Mouse (Mus musculus): ENCODE measurements around the gene Ankdd1b. TPM values are rescaled to one million over a fixed set of nuclear protein-coding genes. Genes with fewer than 3 reads are reported as not detected.

Ankdd1b gene
- total RNA-seq, 2 experiments from 2014 or later, result 0.31 to 0.56 TPM

- no peak for DNase-seq (ENCODE audit: low spot score in 2 of 2)
These were observed 56.6 kb downstream of the Ankdd1b start for GRCm38 (mm10) chr13:96414384-96414783.

- no peak for DNase-seq (ENCODE audit: low spot score in 2 of 2)
These were observed 62.2 kb downstream of the Ankdd1b start for GRCm38 (mm10) chr13:96408786-96409185.

DNA sequence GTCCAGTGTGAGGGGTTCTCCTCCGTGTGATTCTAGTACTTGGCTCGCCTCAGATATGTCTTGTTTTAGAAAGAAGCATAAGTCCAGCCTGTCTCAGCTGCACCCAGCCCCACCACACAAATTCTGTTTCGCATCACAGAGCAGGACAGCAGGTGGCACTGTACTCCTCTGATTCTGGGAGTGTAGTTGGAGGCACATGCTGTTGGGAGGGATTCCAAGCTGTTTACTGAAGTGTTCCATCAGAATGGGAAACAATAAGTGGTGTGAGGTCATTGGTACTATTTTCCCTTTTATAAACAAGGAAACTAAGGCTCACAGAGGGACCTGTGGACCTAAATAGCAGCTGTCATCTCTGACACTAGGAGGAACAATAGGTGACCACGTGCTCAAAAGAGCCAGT lies 64.0 kb downstream of the Ankdd1b start:
- no peak for DNase-seq (ENCODE audit: low spot score in 2 of 2)

GRCm38 (mm10) chr13:96405518-96405917 lies 65.5 kb downstream of the Ankdd1b start:
- no peak for DNase-seq (ENCODE audit: low spot score in 2 of 2)

DNA sequence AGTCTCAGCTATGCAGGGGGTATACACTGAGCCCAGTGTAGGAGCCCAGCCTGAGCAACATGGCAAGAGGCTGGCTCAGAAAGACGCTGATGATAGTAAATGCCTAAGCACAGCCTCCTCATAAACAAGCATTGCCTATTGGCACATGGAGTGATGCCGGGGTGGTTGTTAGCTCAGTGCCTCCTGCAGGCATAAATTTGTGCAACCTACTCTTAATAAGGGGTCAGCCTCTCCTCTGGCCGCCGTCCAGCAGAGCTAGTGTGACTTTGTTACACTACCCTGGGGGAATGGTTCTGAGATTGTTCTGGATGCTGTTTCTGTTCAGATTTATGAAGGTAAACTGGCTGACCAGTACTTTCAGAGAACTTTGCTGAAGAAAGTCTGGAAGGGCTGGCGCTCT lies 69.7 kb downstream of the Ankdd1b start:
- DNase-seq (ENCODE audit: low spot score in 2 of 2), result no peak

DNA sequence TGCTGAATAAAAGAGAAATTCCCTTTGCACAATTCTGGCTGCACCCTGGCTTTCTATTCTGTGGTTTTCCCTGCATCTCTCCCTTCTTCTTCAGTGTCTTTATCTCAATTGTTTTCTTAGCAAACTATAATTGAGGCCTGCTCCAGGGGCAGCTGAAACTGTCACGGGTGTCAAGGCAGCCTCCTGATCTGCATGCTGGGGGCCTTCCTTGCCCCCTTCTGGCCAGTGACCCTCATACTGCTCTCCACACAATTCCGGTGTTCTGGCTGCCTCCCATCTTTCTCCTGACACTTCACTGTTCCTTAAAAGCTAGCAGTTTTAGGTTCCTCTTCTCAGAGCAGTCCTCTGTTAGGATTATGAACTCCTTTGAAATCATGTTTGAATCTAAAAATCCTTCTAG lies 81.7 kb downstream of the Ankdd1b start:
- no peak for DNase-seq (ENCODE audit: low spot score in 2 of 2)

DNA sequence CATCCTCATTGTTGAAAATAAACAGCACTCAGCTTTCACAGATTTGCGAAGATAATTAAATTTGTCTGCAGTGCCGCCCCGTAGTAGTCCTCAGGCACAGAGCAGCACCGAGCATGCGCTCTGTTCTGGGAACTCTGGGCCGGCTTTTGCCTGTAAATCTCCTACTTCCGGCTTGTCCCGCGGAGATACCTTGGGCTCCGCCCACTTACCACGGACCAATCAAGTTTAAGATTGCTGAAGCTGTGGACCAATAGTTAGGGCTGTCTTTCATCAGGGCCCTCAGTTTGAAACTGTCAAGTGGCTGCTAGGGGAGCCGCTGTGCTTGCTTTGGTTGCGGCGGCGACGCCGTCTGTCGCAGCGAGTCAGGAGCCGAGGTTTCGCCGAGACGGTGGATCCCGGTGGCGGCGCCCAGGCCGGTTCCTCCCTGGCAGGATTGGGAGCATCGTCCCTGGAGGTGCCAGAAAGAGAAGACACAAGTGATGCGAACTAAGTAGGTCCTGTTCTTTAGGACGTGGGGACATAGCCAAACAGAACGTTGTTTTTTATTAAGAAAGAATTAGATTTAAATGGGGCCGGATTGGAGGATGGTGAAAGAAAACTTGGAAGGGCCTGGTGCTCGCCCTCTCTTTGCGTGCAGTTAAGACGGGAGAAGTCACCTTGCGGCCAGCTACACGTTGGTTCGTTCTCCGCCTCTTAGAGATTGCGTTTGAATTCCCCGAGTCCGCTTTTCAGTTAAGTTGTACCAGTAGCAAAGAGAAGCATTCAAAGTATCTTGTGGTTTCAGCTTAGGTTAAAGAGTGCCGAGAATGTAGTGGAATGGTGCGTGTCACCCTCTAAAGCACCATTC lies 82.7 kb downstream of the Ankdd1b start, which contains the start of gene Poc5:
Poc5 (plus strand) TSS at position 253 of the 847 bp plus-strand sequence.
- DNase-seq (ENCODE audit: low spot score in 2 of 2), result peak; percentile 90 to 97

- no peak for DNase-seq (ENCODE audit: low spot score in 2 of 2)
These were observed 93.1 kb downstream of the Ankdd1b start for GRCm38 (mm10) chr13:96377883-96378282.

DNA sequence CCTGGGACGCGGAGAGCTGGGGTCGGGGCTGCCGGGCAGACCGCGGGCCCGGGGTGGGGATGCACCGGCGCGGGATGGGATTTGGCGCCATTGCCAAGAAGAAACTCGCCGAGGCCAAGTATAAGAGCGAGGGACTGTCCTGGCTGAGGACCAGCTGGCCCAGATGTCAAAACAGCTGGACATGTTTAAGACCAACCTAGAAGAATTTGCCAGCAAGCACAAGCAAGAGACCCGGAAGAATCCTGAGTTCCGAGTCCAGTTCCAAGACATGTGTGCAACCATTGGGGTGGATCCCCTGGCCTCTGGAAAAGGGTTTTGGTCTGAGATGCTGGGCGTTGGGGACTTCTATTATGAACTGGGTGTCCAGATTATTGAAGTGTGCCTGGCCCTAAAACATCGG lies 94.1 kb downstream of the Ankdd1b start:
- peak; percentile 41 to 66 for DNase-seq (ENCODE audit: low spot score in 2 of 2)

DNA sequence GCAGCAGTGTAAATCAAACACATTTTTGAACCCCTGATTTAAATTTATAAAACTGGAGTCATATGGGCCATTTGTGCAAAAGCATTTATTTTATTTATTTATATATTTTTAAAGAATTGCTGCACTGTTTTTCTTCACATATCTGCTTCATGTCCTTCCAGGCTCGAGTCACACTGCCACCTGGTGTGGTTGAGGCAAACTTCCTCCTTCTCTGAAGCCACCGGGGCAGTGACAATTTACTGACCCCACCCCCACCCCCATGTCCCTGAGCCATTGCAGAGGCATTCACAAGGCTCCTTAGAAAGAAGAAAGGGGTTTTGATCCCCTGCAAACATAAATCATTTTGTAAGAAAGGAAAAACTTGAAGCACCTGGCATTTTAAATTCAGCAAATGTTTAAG lies 95.5 kb downstream of the Ankdd1b start:
- no peak for DNase-seq (ENCODE audit: low spot score in 2 of 2)

Other genes starting within 250 kb of the Ankdd1b start
- gene Poc5, start 82.9 kb downstream of the Ankdd1b start, total RNA-seq (2021), result 10 to 100 TPM; 12.5 to 16.3 TPM
- not detected for gene Gm17622, start 19.5 kb upstream of the Ankdd1b start, total RNA-seq (2021)
- 1 to 10 TPM; 7.1 to 8.8 TPM for gene Polk, start 71.4 kb upstream of the Ankdd1b start, total RNA-seq (2021)
- gene Col4a3bp, start 71.4 kb upstream of the Ankdd1b start, total RNA-seq (2021), result 10 to 100 TPM; 35.3 to 43.1 TPM
- 10 to 100 TPM; 37.1 to 42.1 TPM for gene Hmgcr, start 199.7 kb upstream of the Ankdd1b start, total RNA-seq (2021)

Data from gastrocnemius, postnatal 4 days (tissue).